In genomic region chr8:116065327-116065726, GRCm38 (mm10) we compare ENCODE assay signal across 31 mouse cellular contexts.
A peak's percentile ranks its signal among the peaks of the same experiment; 100 is the strongest.
DNase-seq lines count a peak whose midpoint lies in the region; ATAC-seq and TF ChIP-seq lines count a peak whose summit lies in the region.
"Had no signal": no experiment of that assay in that cellular context is flagged by ENCODE, and none has a peak within 500 bp of the region (broad histone marks: within the 10 kb centered on the region; RNA-seq: fewer than 3 reads in every experiment).

No protein-coding gene starts in this region.

- H3K27ac ChIP-seq in layer of hippocampus, adult 2 months = no peak overlapping the region
- no peak overlapping the region for H3K27ac ChIP-seq in lung, postnatal 0 days (ENCODE audit: low read length)
- H3K27ac ChIP-seq: embryonic facial prominence, embryonic 10.5 days; embryonic facial prominence, embryonic 15.5 days; forebrain, embryonic 12.5 days; heart, adult 2 months; heart, embryonic 13.5 days; hindbrain, embryonic 14.5 days; left cerebral cortex, adult 2 months; limb, embryonic 13.5 days; midbrain, embryonic 13.5 days; stomach, postnatal 0 days had no signal

- no peak overlapping the region for H3K4me3 ChIP-seq in layer of hippocampus, adult 2 months
- H3K4me3 ChIP-seq in lung, postnatal 0 days (ENCODE audit: low read depth, low read length) = no peak overlapping the region
- H3K4me3 ChIP-seq: embryonic facial prominence, embryonic 10.5 days; embryonic facial prominence, embryonic 15.5 days; forebrain, embryonic 12.5 days; gastrocnemius, adult 2 months; heart, adult 2 months; heart, embryonic 13.5 days; left cerebral cortex, adult 2 months; limb, embryonic 13.5 days; megakaryocyte, embryonic 14.5 days; midbrain, embryonic 13.5 days had no signal

- ATAC-seq in lung, postnatal 0 days = no peak
- ATAC-seq: forebrain, postnatal 0 days; inflammation-experienced regulatory T-cells, adult 6 months; midbrain, embryonic 13.5 days had no signal

- no peak overlapping the region for H3K9ac ChIP-seq in lung, postnatal 0 days (replicated peaks; ENCODE audit: low read depth)
- H3K9ac ChIP-seq: embryonic facial prominence, embryonic 15.5 days; forebrain, embryonic 12.5 days; forebrain, postnatal 0 days; heart, embryonic 13.5 days; hindbrain, embryonic 14.5 days; limb, embryonic 13.5 days; midbrain, embryonic 13.5 days had no signal

- no peak for TF ChIP-seq CTCF in layer of hippocampus, adult 2 months (conservative IDR thresholded peaks at IDR 0.05)
- no peak for TF ChIP-seq CTCF in lung, postnatal 0 days (IDR thresholded peaks at IDR 0.05)

- no peaks in the 10 kb centered on the region for H3K9me3 ChIP-seq in lung, postnatal 0 days (ENCODE audit: low read length)
- H3K9me3 ChIP-seq: embryonic facial prominence, embryonic 10.5 days; embryonic facial prominence, embryonic 15.5 days; forebrain, embryonic 12.5 days; heart, embryonic 13.5 days; limb, embryonic 13.5 days; midbrain, embryonic 13.5 days had no signal

- H3K4me1 ChIP-seq in lung, postnatal 0 days (ENCODE audit: insufficient read depth, low read depth, low read length) = no peaks in the 10 kb centered on the region
- H3K4me1 ChIP-seq: embryonic facial prominence, embryonic 10.5 days; embryonic facial prominence, embryonic 15.5 days; forebrain, embryonic 12.5 days; heart, embryonic 13.5 days; limb, embryonic 13.5 days; megakaryocyte, embryonic 14.5 days; midbrain, embryonic 13.5 days had no signal

- peak; percentile 28 for DNase-seq in cerebellum, adult 11-12 months
- DNase-seq in cerebellum, adult 11 months = no peak
- DNase-seq in layer of hippocampus, adult 11-12 months (ENCODE audit: low spot score) = peak; percentile 22
- DNase-seq in layer of hippocampus, adult 2 months (ENCODE audit: low spot score in 2 of 2) = no peak
- DNase-seq in right cerebral cortex, adult 18-20 months = peak; percentile 4
- DNase-seq in right cerebral cortex, postnatal 25 days = no peak
- no peak for DNase-seq in lung, postnatal 0 days (ENCODE audit: low spot score)
- DNase-seq: adrenal gland, adult 8-10 months; cerebellum, postnatal 14 days; forebrain, postnatal 0 days; gastrocnemius, adult 2 months; gastrocnemius, postnatal 36 days; heart, adult 2 months; heart, postnatal 10 days; kidney, adult 11 months; kidney, postnatal 25 days; lung, postnatal 4 days; right cerebral cortex, postnatal 4 days; thymus, postnatal 14 days had no signal

- WGBS in lung, postnatal 0 days = 97% methylated on average over 7 of the region's 7 CpGs

- H3K36me3 ChIP-seq in lung, postnatal 0 days (ENCODE audit: insufficient read depth, low read length) = no peaks in the 10 kb centered on the region
- H3K36me3 ChIP-seq: embryonic facial prominence, embryonic 10.5 days; embryonic facial prominence, embryonic 15.5 days; forebrain, embryonic 12.5 days; heart, embryonic 13.5 days; limb, embryonic 13.5 days; midbrain, embryonic 13.5 days had no signal

- H3K27me3 ChIP-seq in lung, postnatal 0 days (replicated peaks; ENCODE audit: insufficient read depth, low read length) = no peaks in the 10 kb centered on the region
- H3K27me3 ChIP-seq: embryonic facial prominence, embryonic 15.5 days; heart, embryonic 13.5 days; limb, embryonic 13.5 days; megakaryocyte, embryonic 14.5 days; midbrain, embryonic 13.5 days had no signal

- no peak for TF ChIP-seq EP300 in lung, postnatal 0 days (IDR thresholded peaks at IDR 0.05)

- H3K4me2 ChIP-seq in lung, postnatal 0 days (replicated peaks; ENCODE audit: low read depth, low read length) = no peak overlapping the region
- H3K4me2 ChIP-seq: embryonic facial prominence, embryonic 15.5 days; forebrain, embryonic 12.5 days; heart, embryonic 13.5 days; hindbrain, embryonic 14.5 days; limb, embryonic 13.5 days; liver, embryonic 11.5 days; midbrain, embryonic 13.5 days had no signal

Comparison
In these comparisons a context has a peak if more than half of its experiments do, and no peak if none do; other contexts are left out.
1. DNase-seq: peak in cerebellum, adult 11-12 months (single experiment), layer of hippocampus, adult 11-12 months (single experiment) and right cerebral cortex, adult 18-20 months (single experiment); none in cerebellum, adult 11 months (single experiment), layer of hippocampus, adult 2 months (0 of 2), right cerebral cortex, postnatal 25 days (single experiment) and lung, postnatal 0 days (single experiment).